Mouse (Mus musculus) limb, embryonic 14.5 days (tissue): ENCODE results near the gene Gm17490. TPM values are rescaled to one million over a fixed set of nuclear protein-coding genes. Genes with fewer than 3 reads are reported as not detected.

ENCODE experiments used
- ATAC-seq: fragments of 200-750 bp; cut with Nextera tagmentation; 2 replicates; pipeline ENCODE4 v1.8.0; 2017; ENCODE audit warnings: low read depth, moderate number of reproducible peaks, moderate TSS enrichment; ENCODE audit not compliant: low FRiP score
- DNase-seq: peaks from one replicate; pipeline ENCODE4 v3.0.0-alpha.2; 2015; ENCODE audit warnings: low spot score
- H3K27ac ChIP-seq: fragments of 300-500 bp; sonication (generic); replicated peaks from 2 replicates; pipeline ENCODE4 v1.5.1; 2014; ENCODE audit warnings: low read depth, mild to moderate bottlenecking, low read length, moderate library complexity, mixed read lengths
- H3K27me3 ChIP-seq: fragments of 300-500 bp; sonication (generic); 2 replicates; pipeline ENCODE4 v1.6.1; 2014; ENCODE audit warnings: low read length, mixed read lengths; ENCODE audit not compliant: control insufficient read depth, insufficient read depth
- H3K36me3 ChIP-seq: fragments of 300-500 bp; sonication (generic); 2 replicates; pipeline ENCODE4 v1.6.1; 2014; ENCODE audit warnings: mild to moderate bottlenecking, low read length, moderate library complexity, mixed read lengths; ENCODE audit not compliant: control insufficient read depth, insufficient read depth
- H3K4me1 ChIP-seq: fragments of 300-500 bp; sonication (generic); 2 replicates; pipeline ENCODE4 v1.6.1; 2014; ENCODE audit warnings: antibody characterized with exemption, low read length, mixed read lengths; ENCODE audit not compliant: control insufficient read depth, insufficient read depth
- H3K4me2 ChIP-seq: fragments of 300-500 bp; sonication (generic); replicated peaks from 2 replicates; pipeline ENCODE4 v1.6.1; 2014; ENCODE audit warnings: low read depth, mild to moderate bottlenecking, low read length, moderate library complexity; ENCODE audit not compliant: severe bottlenecking
- H3K4me3 ChIP-seq: fragments of 300-500 bp; sonication (generic); replicated peaks from 2 replicates; pipeline ENCODE4 v1.5.1; 2014; ENCODE audit warnings: low read length
- H3K9ac ChIP-seq: fragments of 300-500 bp; sonication (generic); 2 replicates; pipeline ENCODE4 v1.6.1; 2014; ENCODE audit warnings: mild to moderate bottlenecking, low read depth, low read length, moderate library complexity; ENCODE audit not compliant: severe bottlenecking
- H3K9me3 ChIP-seq: fragments of 300-500 bp; sonication (generic); 2 replicates; pipeline ENCODE4 v1.6.1; 2016; ENCODE audit warnings: low read length; ENCODE audit not compliant: control insufficient read depth
- POLR2A ChIP-seq: fragments of 200-500 bp; IDR thresholded peaks from 2 replicates; pipeline ENCODE4 v1.8.0; 2012; ENCODE audit warnings: inconsistent platforms, mild to moderate bottlenecking, moderate library complexity, borderline replicate concordance; ENCODE audit not compliant: insufficient read depth, insufficient read length; ENCODE audit errors: extremely low read depth
- WGBS: fragments of 180-500 bp; shearing (Covaris S2); extraction: QIAGEN DNeasy Blood & Tissue Kit; methylation state at CpG from one replicate; pipeline ENCODE4 v1.1.7; 2014; 5-methylcytosine and 5-hydroxymethylcytosine counted together
- polyA plus RNA-seq, 2 experiments: library from polyadenylated mRNA; depleted of rRNA in 1 of 2; stranded (reverse) in 1 of 2; unstranded in 1 of 2; fragments of >200 nt; fragmentation: Nextera tagmentation in 1 of 2; extraction: Ambion mirVana in 1 of 2; gene quantifications; 2 replicates each; pipeline versions ENCODE4 v1.2.1 to v1.2.3; 2012 to 2014

Gene Gm17490
- polyA plus RNA-seq, 2 experiments, result not detected

DNA sequence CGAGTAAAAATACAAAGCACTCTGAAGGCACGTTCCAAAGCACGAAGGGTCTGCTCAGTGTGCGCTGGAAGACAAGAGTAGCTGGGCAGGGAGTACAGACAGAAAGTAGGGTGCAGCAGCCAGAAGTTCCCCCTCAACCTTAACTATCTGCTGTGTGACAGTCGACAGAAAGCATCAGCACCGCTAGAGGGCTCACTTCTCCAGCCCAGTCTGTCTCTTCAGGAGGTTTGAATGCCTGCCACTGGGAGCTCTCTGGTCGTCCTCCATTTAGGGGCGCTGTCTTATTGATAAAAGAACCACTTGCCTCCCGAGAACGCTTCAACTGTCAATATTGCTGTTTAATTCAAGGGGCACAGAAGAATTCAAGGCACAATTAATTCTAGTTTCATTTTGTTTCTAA, 37.9 kb upstream of the Gm17490 start:
- H3K9ac ChIP-seq, result no peak overlapping the region
- ATAC-seq (peak; percentile 60; the same call in 1 of the 2 replicates), DNase-seq (peak; percentile 89)
- no peaks in the 10 kb centered on the region; the same call in 1 of the 2 replicates for H3K4me1 ChIP-seq
- H3K9me3 ChIP-seq, result no peaks in the 10 kb centered on the region
- TF ChIP-seq POLR2A, result no peak
- no peaks in the 10 kb centered on the region for H3K27me3 ChIP-seq
- no peaks in the 10 kb centered on the region for H3K36me3 ChIP-seq
- 8% methylated on average over 10 of the region's 10 CpGs for WGBS
- H3K4me3 ChIP-seq, result no peak overlapping the region
- H3K4me2 ChIP-seq, result peak overlapping the region; percentile 13; the same call in 1 of the 2 replicates
- H3K27ac ChIP-seq, result no peak overlapping the region

DNA sequence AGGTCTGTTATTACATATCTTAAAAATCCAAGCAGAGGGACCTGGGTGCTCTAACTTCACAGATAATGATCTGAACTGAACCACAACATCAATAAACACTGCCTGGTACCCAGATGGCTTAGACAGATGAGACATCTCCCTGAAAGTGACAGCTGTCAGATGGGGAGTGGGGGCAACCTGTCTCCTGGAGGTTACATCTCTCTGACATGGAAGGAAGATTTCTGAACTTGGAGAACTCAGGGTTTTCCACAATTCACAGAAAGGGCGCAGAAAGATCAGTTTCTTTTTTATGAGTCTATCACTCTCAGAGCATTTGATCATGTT, 36.8 kb upstream of the Gm17490 start:
- Histone ChIP-seq H3K9me3 (no peaks in the 10 kb centered on the region), H3K36me3 (no peaks in the 10 kb centered on the region), H3K27me3 (no peaks in the 10 kb centered on the region), H3K9ac (no peak overlapping the region), H3K4me2 (no peak overlapping the region), H3K27ac (no peak overlapping the region), H3K4me3 (no peak overlapping the region), H3K4me1 (no peaks in the 10 kb centered on the region; the same call in 1 of the 2 replicates)
- ATAC-seq (no peak), DNase-seq (no peak)
- WGBS, result 95% methylated on average over 1 of the region's 1 CpGs
- no peak for TF ChIP-seq POLR2A

DNA sequence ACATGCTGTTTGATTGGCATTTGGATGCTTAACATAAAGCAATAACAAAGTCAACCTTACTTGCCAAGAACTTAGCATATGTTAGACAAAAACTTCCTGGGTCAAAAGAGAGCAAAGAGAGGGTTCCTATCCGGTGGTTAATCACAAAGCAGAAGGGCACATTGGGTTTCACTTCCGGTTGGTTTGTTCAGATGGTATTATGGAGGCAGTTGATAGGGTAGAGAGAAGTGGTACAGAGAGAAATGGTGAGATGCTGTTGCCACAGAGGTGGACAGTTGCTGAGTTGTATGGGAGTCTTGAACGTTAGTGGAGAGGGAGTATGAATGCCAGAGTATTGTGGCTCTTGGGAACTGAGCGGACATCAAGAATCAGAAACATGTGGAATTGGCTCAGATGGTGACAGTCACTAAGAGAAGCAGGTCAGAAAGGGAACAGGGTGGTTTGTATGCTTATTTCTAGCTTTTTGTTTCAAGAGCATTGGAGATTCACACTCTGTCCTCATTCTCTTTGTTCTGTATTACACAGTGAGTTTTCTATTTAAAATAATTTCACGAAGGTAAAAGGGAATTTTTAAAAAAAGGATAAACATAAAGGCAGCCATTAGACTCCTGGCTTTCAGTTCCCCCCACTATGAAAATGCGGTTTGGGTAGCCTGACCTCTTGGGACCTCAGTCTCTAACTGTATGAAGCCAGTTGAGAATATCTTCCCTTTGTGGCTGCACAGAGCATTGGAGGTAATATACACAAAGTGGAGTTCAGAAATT, 36.3 kb upstream of the Gm17490 start:
- no peak for DNase-seq
- ATAC-seq, result no peak
- H3K9ac ChIP-seq, result no peak overlapping the region
- no peak overlapping the region for H3K27ac ChIP-seq
- no peaks in the 10 kb centered on the region for H3K36me3 ChIP-seq
- H3K27me3 ChIP-seq, result no peaks in the 10 kb centered on the region
- 83% methylated on average over 6 of the region's 6 CpGs for WGBS
- H3K9me3 ChIP-seq, result no peaks in the 10 kb centered on the region
- H3K4me3 ChIP-seq, result no peak overlapping the region
- H3K4me2 ChIP-seq, result no peak overlapping the region
- no peaks in the 10 kb centered on the region; the same call in 1 of the 2 replicates for H3K4me1 ChIP-seq
- TF ChIP-seq POLR2A, result no peak

DNA sequence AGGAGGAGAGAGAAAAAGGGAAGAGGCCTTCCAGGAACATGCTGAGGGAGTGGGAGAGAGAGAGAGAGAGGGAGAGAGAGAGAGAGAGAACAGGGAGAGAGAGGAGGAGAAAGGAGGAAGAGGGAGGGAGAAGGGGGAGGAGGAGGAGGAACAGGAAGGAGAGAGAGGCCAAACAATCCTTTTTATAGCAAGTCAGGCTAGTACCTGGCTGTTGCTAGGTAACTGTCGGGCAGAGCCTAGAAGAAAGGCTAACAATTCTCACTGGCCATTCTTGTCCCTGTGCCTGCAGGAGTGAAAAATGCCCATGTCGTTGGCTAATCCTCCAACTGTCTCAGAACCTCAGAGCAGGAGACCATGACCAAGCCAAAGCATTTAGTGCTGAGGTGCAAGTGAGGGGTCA, 33.2 kb upstream of the Gm17490 start:
- H3K4me1 ChIP-seq, result no peaks in the 10 kb centered on the region; the same call in 1 of the 2 replicates
- H3K4me3 ChIP-seq, result no peak overlapping the region
- no peak for TF ChIP-seq POLR2A
- H3K27ac ChIP-seq, result no peak overlapping the region
- H3K9ac ChIP-seq, result no peak overlapping the region
- no peaks in the 10 kb centered on the region for H3K27me3 ChIP-seq
- no peaks in the 10 kb centered on the region for H3K9me3 ChIP-seq
- ATAC-seq, result no peak
- no peaks in the 10 kb centered on the region for H3K36me3 ChIP-seq
- 29% methylated on average over 2 of the region's 2 CpGs for WGBS
- no peak for DNase-seq
- H3K4me2 ChIP-seq, result no peak overlapping the region

DNA sequence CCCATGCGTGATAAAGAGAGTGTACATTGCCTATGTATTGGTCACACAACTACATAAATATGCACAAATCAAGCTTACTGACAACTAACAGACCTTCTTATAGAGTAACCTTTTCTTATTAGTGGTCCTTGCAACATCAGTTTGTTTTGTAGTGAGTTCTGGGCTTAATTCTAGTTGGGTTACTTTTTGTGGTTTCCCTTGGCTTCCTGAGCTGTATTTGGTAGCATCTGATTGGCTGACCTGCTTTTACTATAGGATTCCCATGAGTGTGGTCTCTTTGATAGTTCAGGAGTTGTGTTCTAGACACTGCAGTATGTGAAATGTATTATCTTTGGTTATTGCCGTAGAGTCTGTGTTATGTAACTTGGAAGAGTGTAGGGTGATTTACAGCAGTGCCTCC, 31.5 kb upstream of the Gm17490 start:
- ATAC-seq, result no peak
- TF ChIP-seq POLR2A, result no peak
- DNase-seq, result no peak
- Histone ChIP-seq H3K9ac (no peak overlapping the region), H3K4me1 (no peaks in the 10 kb centered on the region), H3K27ac (no peak overlapping the region), H3K4me2 (no peak overlapping the region), H3K27me3 (no peaks in the 10 kb centered on the region), H3K36me3 (no peaks in the 10 kb centered on the region), H3K9me3 (no peaks in the 10 kb centered on the region), H3K4me3 (no peak overlapping the region)
- 91% methylated on average over 2 of the region's 2 CpGs for WGBS
